ENCODE assay signal across 8 mouse cellular contexts in the genomic region with DNA sequence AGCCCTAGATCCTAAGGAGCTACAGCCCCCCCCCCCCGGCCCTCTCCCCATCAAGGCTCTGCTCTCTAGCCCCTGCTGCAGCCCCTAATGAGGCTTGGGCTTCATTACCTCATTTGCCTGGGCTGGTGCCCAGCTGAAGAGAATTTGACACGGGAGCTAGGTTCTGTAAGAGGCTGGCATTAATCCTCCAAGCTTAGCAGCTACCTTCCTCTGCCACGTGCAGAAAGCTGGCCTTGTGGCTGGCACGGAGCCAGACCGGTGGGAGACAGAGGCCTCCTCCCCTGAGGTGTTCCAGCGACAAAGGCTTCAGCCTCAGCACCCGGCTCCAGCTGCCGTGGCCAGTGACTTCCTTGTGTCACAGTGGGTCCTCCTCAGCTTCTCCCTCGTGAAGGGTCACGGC.
A peak's percentile ranks its signal among the peaks of the same experiment; 100 is the strongest.
DNase-seq lines count a peak whose midpoint lies in the region; ATAC-seq and TF ChIP-seq lines count a peak whose summit lies in the region.

No protein-coding gene starts in this region.

- DNase-seq in gastrocnemius, adult 2 months, result peak; percentile 44
- no peak for DNase-seq in gastrocnemius, adult 8-10 months (ENCODE audit: low spot score in 2 of 2)
- DNase-seq in ovary, postnatal 14 days (ENCODE audit: low spot score), result peak; percentile 19
- DNase-seq in ovary, postnatal 10 days (ENCODE audit: low spot score), result no peak
- peak; percentile 80 for DNase-seq in midbrain, postnatal 0 days (ENCODE audit: low spot score)
- DNase-seq in T-cell, adult 2 months (ENCODE audit: low spot score), result no peak
- no peak for DNase-seq in right cerebral cortex, postnatal 36 days (ENCODE audit: low spot score in 2 of 2)

- H3K36me3 ChIP-seq in hindbrain, embryonic 13.5 days, result no peaks in the 10 kb centered on the region
- H3K36me3 ChIP-seq in midbrain, postnatal 0 days (ENCODE audit: insufficient read depth, low read length), result no peaks in the 10 kb centered on the region

- no peak overlapping the region for H3K27ac ChIP-seq in gastrocnemius, adult 2 months
- H3K27ac ChIP-seq in hindbrain, embryonic 13.5 days, result peak overlapping the region; percentile 89
- H3K27ac ChIP-seq in midbrain, postnatal 0 days (ENCODE audit: low read depth, low read length), result peak overlapping the region; percentile 57

- no peak overlapping the region for H3K9ac ChIP-seq in hindbrain, embryonic 13.5 days
- H3K9ac ChIP-seq in midbrain, postnatal 0 days (replicated peaks; ENCODE audit: low read length, poor library complexity, severe bottlenecking), result no peak overlapping the region

- WGBS in hindbrain, embryonic 13.5 days, result 21% methylated on average over 10 of the region's 10 CpGs
- WGBS in midbrain, postnatal 0 days, result 23% methylated on average over 10 of the region's 10 CpGs

- no peak for TF ChIP-seq CTCF in gastrocnemius, adult 2 months (IDR thresholded peaks at IDR 0.05)
- no peak for TF ChIP-seq CTCF in midbrain, postnatal 0 days (IDR thresholded peaks at IDR 0.05)

- no peak overlapping the region for H3K4me3 ChIP-seq in gastrocnemius, adult 2 months
- no peak overlapping the region for H3K4me3 ChIP-seq in hindbrain, embryonic 13.5 days
- H3K4me3 ChIP-seq in midbrain, postnatal 0 days (ENCODE audit: low read depth, low read length), result no peak overlapping the region

- no peaks in the 10 kb centered on the region for H3K27me3 ChIP-seq in hindbrain, embryonic 13.5 days
- H3K27me3 ChIP-seq in midbrain, postnatal 0 days (ENCODE audit: insufficient read depth, low read length), result no peaks in the 10 kb centered on the region

- H3K4me1 ChIP-seq in hindbrain, embryonic 13.5 days (replicated peaks), result peaks cover 42% of the 10 kb centered on the region
- 0 out of 2 replicates have a peak, but pooled peaks cover 3% of the 10 kb centered on the region for H3K4me1 ChIP-seq in midbrain, postnatal 0 days (ENCODE audit: insufficient read depth, low read length)

- peak; percentile 75 for ATAC-seq in hindbrain, embryonic 13.5 days (ENCODE audit: low FRiP score)
- peak; percentile 28; the same call in 1 of the 2 replicates for ATAC-seq in midbrain, postnatal 0 days (ENCODE audit: low FRiP score)

- intact Hi-C loops in gastrocnemius, adult 2 months (cut with DNase I), result no loop called here

- H3K4me2 ChIP-seq in hindbrain, embryonic 13.5 days, result no peak overlapping the region
- no peak overlapping the region for H3K4me2 ChIP-seq in midbrain, postnatal 0 days (ENCODE audit: low read depth, low read length, poor library complexity, severe bottlenecking)

- no peaks in the 10 kb centered on the region for H3K9me3 ChIP-seq in hindbrain, embryonic 13.5 days
- no peaks in the 10 kb centered on the region for H3K9me3 ChIP-seq in midbrain, postnatal 0 days (ENCODE audit: low read length)

Comparison
In these comparisons a context has a peak if more than half of its experiments do, and no peak if none do; other contexts are left out.
1. DNase-seq: peak in gastrocnemius, adult 2 months (single experiment), ovary, postnatal 14 days (single experiment) and midbrain, postnatal 0 days (single experiment); none in gastrocnemius, adult 8-10 months (0 of 2), ovary, postnatal 10 days (single experiment), T-cell, adult 2 months (single experiment) and right cerebral cortex, postnatal 36 days (0 of 2).